Mouse (Mus musculus) urinary bladder, postnatal 10 days (tissue): ENCODE data around the gene Gucy2g.

Experiments
- DNase-seq: peaks from one replicate; pipeline ENCODE4 v3.0.0; 2022; ENCODE audit warnings: low spot score

Gucy2g gene

GRCm38 (mm10) chr19:55247991-55248520 lies 7.0 kb upstream of the Gucy2g start:
- no peak for DNase-seq

GRCm38 (mm10) chr19:55247563-55247962 lies 6.5 kb upstream of the Gucy2g start:
- DNase-seq = no peak

GRCm38 (mm10) chr19:55244791-55245231 lies 3.8 kb upstream of the Gucy2g start:
- DNase-seq = no peak

- DNase-seq = no peak
These were observed 1.1 kb downstream of the Gucy2g start for GRCm38 (mm10) chr19:55239766-55240426.

GRCm38 (mm10) chr19:55236564-55236963 lies 4.5 kb downstream of the Gucy2g start:
- DNase-seq = no peak

- DNase-seq = no peak
These were observed 5.0 kb downstream of the Gucy2g start for GRCm38 (mm10) chr19:55236026-55236425.

GRCm38 (mm10) chr19:55232136-55232535 lies 8.9 kb downstream of the Gucy2g start:
- DNase-seq = no peak

GRCm38 (mm10) chr19:55231081-55231480 lies 10.0 kb downstream of the Gucy2g start:
- no peak for DNase-seq

GRCm38 (mm10) chr19:55227135-55227534 lies 13.9 kb downstream of the Gucy2g start:
- DNase-seq = no peak

- DNase-seq = no peak
These were observed 14.4 kb downstream of the Gucy2g start for GRCm38 (mm10) chr19:55226621-55227020.

- DNase-seq = no peak
These were observed 18.8 kb downstream of the Gucy2g start for GRCm38 (mm10) chr19:55222268-55222667.

GRCm38 (mm10) chr19:55221208-55221607 lies 19.8 kb downstream of the Gucy2g start:
- no peak for DNase-seq

- no peak for DNase-seq
These were observed 21.7 kb downstream of the Gucy2g start for GRCm38 (mm10) chr19:55219359-55219758.

GRCm38 (mm10) chr19:55218741-55219221 lies 22.3 kb downstream of the Gucy2g start:
- no peak for DNase-seq

- peak; percentile 51 for DNase-seq
These were observed 22.8 kb downstream of the Gucy2g start for GRCm38 (mm10) chr19:55218192-55218739.

GRCm38 (mm10) chr19:55217365-55217764 lies 23.7 kb downstream of the Gucy2g start:
- no peak for DNase-seq

GRCm38 (mm10) chr19:55216876-55217275 lies 24.2 kb downstream of the Gucy2g start:
- DNase-seq = no peak

- DNase-seq = no peak
These were observed 27.3 kb downstream of the Gucy2g start for GRCm38 (mm10) chr19:55213617-55214340.

GRCm38 (mm10) chr19:55211698-55212097 lies 29.3 kb downstream of the Gucy2g start:
- no peak for DNase-seq

- no peak for DNase-seq
These were observed 32.0 kb downstream of the Gucy2g start for GRCm38 (mm10) chr19:55209084-55209483.

- DNase-seq = no peak
These were observed 32.4 kb downstream of the Gucy2g start for GRCm38 (mm10) chr19:55208654-55209053.

- no peak for DNase-seq
These were observed 33.1 kb downstream of the Gucy2g start for GRCm38 (mm10) chr19:55207746-55208538.
